Mouse (Mus musculus) liver, embryonic 13.5 days (tissue): ENCODE measurements around the gene Ptpre. TPM values are rescaled to one million over a fixed set of nuclear protein-coding genes. Genes with fewer than 3 reads are reported as not detected.

ENCODE experiments used
- microRNA counts: library from miRNA; unstranded; fragments of <30 nt; microRNA quantifications from one replicate; lab custom pipeline; 2016
- microRNA-seq: library from miRNA; unstranded; fragments of <30 nt; microRNA quantifications from one replicate; pipeline ENCODE4, GENCODE M21; 2016
- polyA plus RNA-seq: library from polyadenylated mRNA; unstranded; fragments of >200 nt; fragmentation: Nextera tagmentation; extraction: Ambion mirVana; gene quantifications from 2 replicates; pipeline ENCODE4 v1.2.1, GENCODE M21; 2015

The Ptpre gene
- polyA plus RNA-seq, 1 experiment from 2014 or later: 2.8 TPM

MicroRNA genes within 50 kb of the gene (microRNA counts, 519-probe panel; counts per million panel counts)
- microRNA mmu-miR-1962 (lab: Ali Mortazavi, UCI): 114 counts per million

Small RNA genes within 50 kb of the gene (microRNA-seq; reads per million reads assigned to microRNA genes)
- not detected for gene Mir1962

Other genes with a start within 250 kb of the Ptpre start
- not detected in 2 replicates for gene Foxi2, start 127.2 kb upstream of the Ptpre start, polyA plus RNA-seq
- not detected in 2 replicates for gene Clrn3, start 8.8 kb upstream of the Ptpre start, polyA plus RNA-seq
- 82.1 and 98.7 TPM in 2 replicates for gene Mki67, start 178.9 kb downstream of the Ptpre start, polyA plus RNA-seq